Mouse (Mus musculus) ES-E14 (cell line): ENCODE data around the gene Nup133.

Experiments used
- CHD2 ChIP-seq: IDR thresholded peaks from 2 replicates; pipeline ENCODE4 v1.6.1; 2014; ENCODE audit warnings: mild to moderate bottlenecking, low read depth, low read length, inconsistent platforms
- HCFC1 ChIP-seq: IDR thresholded peaks from 2 replicates; pipeline ENCODE4 v1.6.1; 2012; ENCODE audit warnings: low read length, inconsistent platforms, borderline replicate concordance; ENCODE audit not compliant: insufficient read depth

GRCm38 (mm10) chr8:123858574-123858940, 90.5 kb downstream of the Nup133 start:
- TF ChIP-seq HCFC1, result no peak
- TF ChIP-seq CHD2, result no peak
